Mouse (Mus musculus) CD4-positive, CD25-positive, alpha-beta regulatory T cell, adult 4 months (primary cell): Measurements from ENCODE around the gene Tcerg1l. TPM values are rescaled to one million over a fixed set of nuclear protein-coding genes. Genes with fewer than 3 reads are reported as not detected.

Experiments used
- ATAC-seq: one replicate; pipeline ENCODE4 v1.8.0; 2017
- polyA plus RNA-seq, 2 experiments: library from polyadenylated mRNA; unstranded; fragments of 100-300 nt; shearing (Covaris generic); gene quantifications; one replicate each; pipeline ENCODE4 v1.2.1; 2017

Gene Tcerg1l
- polyA plus RNA-seq, 2 experiments from 2014 or later = not detected

DNA sequence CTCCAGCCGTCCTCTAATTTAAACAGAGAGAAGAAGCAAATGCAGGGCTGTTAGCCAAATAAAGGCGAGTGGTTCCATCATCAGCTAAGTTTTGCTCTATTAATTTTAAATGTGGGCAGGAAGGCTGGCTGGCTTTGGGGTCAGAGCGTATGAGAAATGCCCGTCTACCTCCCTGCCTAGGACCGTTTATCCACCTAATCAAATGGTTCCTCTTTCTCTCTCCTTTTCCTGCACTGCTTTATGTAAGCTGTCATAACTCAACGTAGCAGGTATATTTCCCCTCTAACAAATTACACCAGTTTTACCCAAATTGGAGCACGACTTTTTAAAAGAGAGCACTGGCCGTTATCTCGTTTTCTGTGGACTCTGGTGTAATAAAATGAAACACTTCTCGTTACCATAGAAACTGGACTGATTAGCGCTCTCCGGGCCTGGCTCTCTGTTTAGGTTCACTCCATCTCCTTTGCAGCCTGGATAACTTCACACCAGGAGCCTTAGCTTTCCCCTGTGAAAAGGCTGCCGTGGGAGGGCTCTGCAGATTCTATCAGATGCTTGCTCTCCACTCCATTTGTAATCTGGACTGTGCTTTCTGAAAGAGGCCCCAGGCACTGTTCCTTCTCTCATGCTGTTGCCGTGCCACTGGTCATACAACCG, 182.2 kb downstream of the Tcerg1l start:
- no peak for ATAC-seq

DNA sequence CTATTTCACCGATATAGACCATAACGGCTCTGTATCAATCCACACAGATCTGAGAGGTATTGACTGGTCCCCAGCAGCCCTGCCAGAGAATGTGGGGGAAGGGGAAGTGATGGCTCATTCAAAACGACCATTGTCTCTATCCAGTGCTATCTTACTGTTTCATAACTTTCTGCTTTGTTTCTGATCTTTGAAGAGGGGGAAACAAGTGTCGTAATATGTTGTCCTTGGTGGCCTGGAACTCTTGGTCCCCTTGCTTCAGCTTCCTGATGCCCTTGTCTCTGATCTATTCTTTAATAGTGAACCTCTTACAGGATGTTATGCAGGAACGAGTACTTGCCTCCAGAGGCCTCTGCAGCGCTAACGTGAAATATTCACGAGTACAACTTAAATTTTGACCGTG, 182.8 kb downstream of the Tcerg1l start:
- no peak for ATAC-seq

GRCm38 (mm10) chr7:138209769-138210168, 187.8 kb downstream of the Tcerg1l start:
- ATAC-seq = no peak

GRCm38 (mm10) chr7:138205124-138205523, 192.4 kb downstream of the Tcerg1l start:
- no peak for ATAC-seq

DNA sequence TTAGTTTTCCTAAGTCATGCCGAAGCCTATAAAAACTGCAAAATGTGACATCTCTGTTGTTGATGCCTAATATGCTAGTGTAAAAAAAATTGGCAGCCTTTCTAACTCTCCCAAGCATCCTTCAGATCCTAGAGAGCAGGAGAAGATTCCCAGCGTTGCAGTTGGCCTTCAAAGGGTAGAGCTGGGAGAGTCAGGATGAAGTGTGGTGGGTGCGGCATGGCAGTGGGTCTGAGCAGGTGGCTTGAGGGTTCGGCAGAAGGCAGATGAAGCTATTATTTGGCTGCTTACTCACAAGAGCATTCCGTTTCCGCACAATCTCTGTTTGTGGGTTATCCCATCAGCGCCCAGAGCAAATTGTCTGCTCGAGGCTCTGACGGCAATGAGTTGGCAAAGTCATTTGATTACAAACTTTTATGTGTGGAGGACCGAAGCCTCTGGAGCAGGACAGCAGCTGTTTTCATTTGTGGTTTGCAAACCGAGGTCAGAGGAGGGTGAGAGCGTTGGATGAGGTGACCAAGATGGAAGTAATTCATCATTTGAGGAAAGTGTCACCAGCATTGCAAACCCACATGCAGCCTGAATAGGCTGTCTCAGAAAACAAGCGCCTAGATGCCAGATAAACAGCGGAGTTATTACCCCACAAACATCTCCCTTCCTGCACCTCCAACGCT, 195.2 kb downstream of the Tcerg1l start:
- ATAC-seq = no peak

DNA sequence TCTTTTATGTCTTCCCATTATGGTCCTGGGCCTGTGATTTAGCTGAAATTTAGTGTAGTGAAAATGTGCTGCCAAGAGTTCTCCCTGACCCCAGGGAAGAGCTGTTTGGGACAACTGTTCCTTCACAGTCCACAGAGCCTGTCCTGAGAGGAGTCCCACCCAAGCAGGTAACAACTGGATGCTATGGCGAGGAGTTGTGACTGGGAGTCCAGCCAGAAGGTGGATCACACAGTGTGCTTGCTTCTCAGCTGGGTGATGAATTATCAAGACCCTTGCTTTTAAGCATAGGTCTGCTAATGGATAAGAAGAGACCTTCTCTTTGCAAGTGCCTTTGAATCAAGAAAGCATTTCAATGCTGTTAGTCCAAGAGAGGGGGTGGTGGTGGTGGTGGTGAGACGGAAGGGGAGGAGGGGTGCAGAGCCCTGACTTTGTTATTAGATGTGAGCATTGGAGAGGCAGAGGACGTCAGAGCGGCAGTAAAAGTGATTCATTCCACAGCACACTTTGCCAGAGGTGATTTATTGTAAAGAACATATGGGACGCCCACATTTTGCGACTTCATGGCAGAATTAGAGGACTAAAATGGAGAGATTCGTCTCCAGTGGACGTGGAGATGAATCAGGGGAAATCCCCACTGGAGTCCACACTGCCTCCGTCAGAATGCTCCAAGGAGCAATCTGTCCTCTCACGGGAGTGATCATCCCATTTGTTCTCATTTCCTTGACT, 198.0 kb downstream of the Tcerg1l start:
- ATAC-seq = no peak

DNA sequence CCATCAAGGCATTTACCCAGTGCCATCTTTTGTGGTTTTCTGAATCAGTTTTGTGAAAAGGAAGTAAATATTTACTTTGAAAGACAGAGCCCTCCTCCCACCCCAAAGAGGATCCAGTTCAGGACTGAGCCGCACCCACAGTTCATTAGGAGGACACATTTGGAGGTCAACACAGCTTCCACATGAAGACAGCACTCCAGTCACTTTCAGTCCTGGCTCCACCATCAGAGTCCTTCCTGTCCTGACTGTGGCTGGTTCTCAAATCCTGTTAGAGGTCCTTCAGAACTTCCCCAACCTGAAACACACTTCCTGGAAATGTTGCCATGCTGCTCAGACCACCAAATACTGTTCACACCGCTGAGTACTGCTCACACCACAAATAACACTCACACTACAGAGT, 201.4 kb downstream of the Tcerg1l start:
- ATAC-seq = no peak

GRCm38 (mm10) chr7:138184197-138184596, 213.3 kb downstream of the Tcerg1l start:
- no peak for ATAC-seq

DNA sequence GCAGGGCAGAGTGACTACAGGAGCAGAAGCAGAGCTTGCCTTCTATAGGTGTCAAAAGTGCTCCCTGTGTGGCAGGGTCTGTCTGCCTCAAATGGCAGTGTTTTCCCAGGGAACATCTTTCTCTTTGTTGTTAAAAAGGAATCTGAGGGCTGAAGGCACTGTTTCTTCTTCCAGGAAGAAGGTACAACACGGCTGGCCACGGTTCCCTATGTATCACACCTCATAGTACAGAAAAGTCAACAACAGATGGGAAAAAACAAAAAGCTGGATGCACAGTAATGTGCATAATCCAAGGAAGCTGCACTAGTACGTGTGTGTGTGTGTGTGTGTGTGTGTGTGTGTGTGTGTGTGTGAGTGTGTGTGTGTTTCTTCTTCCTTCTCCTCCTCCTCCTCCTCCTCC, 215.3 kb downstream of the Tcerg1l start:
- no peak for ATAC-seq

GRCm38 (mm10) chr7:138178617-138179016, 218.9 kb downstream of the Tcerg1l start:
- no peak for ATAC-seq

GRCm38 (mm10) chr7:138176026-138176425, 221.5 kb downstream of the Tcerg1l start:
- no peak for ATAC-seq

DNA sequence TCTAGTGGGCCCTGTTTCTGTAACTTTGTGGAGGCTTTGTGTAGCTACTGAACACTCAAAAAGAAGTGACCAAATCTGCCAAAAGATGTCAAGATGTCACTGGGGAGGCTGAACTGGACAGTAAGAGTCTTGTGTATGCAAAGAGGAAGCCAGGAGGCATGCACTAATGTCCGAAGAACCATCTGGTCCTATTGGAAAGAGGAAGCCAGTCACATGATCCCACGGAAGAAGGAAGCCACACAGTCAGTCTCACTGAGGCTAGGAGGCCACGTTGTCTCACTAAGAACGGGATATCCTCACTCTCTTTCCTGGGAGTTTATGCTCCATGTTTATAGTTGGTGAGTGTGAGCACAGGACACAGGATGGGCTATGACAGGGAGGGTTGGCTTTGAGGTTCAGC, 227.1 kb downstream of the Tcerg1l start:
- no peak for ATAC-seq
